Mouse (Mus musculus): Measurements from ENCODE around the gene Asprv1. TPM values are rescaled to one million over a fixed set of nuclear protein-coding genes. Genes with fewer than 3 reads are reported as not detected.

Asprv1 gene
- total RNA-seq, 2 experiments from 2014 or later: 1.8 to 2.5 TPM

DNA sequence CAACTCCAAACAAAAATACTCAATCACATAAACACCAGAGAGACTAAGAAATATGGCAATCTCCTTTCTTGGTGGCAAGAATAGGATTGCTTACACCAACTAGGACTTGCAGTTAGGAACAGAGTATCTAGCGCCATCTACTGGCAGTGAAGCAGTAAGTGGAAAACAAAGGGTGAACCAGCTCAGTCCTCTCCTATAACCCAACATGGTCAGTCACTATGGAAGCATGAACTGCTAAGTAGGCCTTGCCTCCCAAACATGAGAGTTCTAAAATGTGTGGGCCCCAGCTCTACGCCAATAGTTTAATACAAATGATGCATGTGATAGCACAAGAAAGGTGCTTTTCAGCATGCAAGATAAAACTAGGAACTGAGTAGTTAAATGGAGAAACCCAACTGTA lies 42.9 kb downstream of the Asprv1 start:
- TF ChIP-seq CTCF (IDR thresholded peaks at IDR 0.05): peak; percentile 98
- intact Hi-C loops (cut with DNase I): loop anchor here (2.0 to 5.0 kb wide), 3 partner anchors 126 to 234 kb away; partner anchors contain the start of gene C87436
- peak; percentile 34 to 43 for DNase-seq (ENCODE audit: extremely low spot score in 1 of 2, low spot score in 2 of 2)
- no peak overlapping the region for H3K4me3 ChIP-seq
- H3K27ac ChIP-seq: no peak overlapping the region

- no peak for TF ChIP-seq CTCF (IDR thresholded peaks at IDR 0.05)
- no peak for DNase-seq (ENCODE audit: extremely low spot score in 1 of 2, low spot score in 2 of 2)
- intact Hi-C loops (cut with DNase I): no loop called here
- H3K27ac ChIP-seq: no peak overlapping the region
- no peak overlapping the region for H3K4me3 ChIP-seq
Observed at GRCm38 (mm10) chr6:86678341-86678740, 50.4 kb downstream of the Asprv1 start.

Other genes with a start within 250 kb of the Asprv1 start
- 100 to 1,000 TPM; 105 to 115 TPM for gene Pcyox1, start 231.0 kb upstream of the Asprv1 start, total RNA-seq (2021)
- 100 to 1,000 TPM; 117 to 119 TPM for gene Tia1, start 223.9 kb upstream of the Asprv1 start, total RNA-seq (2021)
- not detected for gene Gm44790, start 201.5 kb upstream of the Asprv1 start, total RNA-seq (2021)
- 10 to 100 TPM; 19.3 to 24.7 TPM for gene C87436, start 189.8 kb upstream of the Asprv1 start, total RNA-seq (2021)
- 100 to 1,000 TPM; 174 to 176 TPM for gene Pcbp1, start 101.8 kb upstream of the Asprv1 start, total RNA-seq (2021)
- gene Mxd1, start 41.0 kb downstream of the Asprv1 start, total RNA-seq (2021): 10 to 100 TPM; 23.1 to 25.2 TPM
- 10 to 100 TPM; 52.5 to 55.7 TPM for gene Snrnp27, start 56.4 kb downstream of the Asprv1 start, total RNA-seq (2021)
- gene Gmcl1, start 105.2 kb downstream of the Asprv1 start, total RNA-seq (2021): 10 to 100 TPM; 34.4 to 36.2 TPM
- gene Anxa4, start 165.4 kb downstream of the Asprv1 start, total RNA-seq (2021): 1 to 10 TPM; 6.5 to 7.7 TPM
- gene Aak1, start 221.4 kb downstream of the Asprv1 start, total RNA-seq (2021): 100 to 1,000 TPM; 442 to 463 TPM

All from left cerebral cortex, adult 2 months (tissue).